Mouse (Mus musculus): ENCODE results near the gene Bola1. TPM values are rescaled to one million over a fixed set of nuclear protein-coding genes. Genes with fewer than 3 reads are reported as not detected.
A peak's percentile ranks its signal among the peaks of the same experiment; 100 is the strongest.

The Bola1 gene
- polyA plus RNA-seq, 1 experiment from 2014 or later = 56.4 TPM

- H3K4me3 ChIP-seq (ENCODE audit: low read depth, low read length) = peak overlapping the region; percentile 79
- ATAC-seq = no peak
- peak overlapping the region; percentile 76; the same call in 1 of the 2 replicates for H3K9ac ChIP-seq (ENCODE audit: low read depth, low read length)
- TF ChIP-seq CTCF (IDR thresholded peaks at IDR 0.05; ENCODE audit: low read depth) = no peak
- WGBS = 49% methylated on average over 10 of the region's 10 CpGs
- H3K4me1 ChIP-seq (replicated peaks; ENCODE audit: control insufficient read depth, insufficient read depth, low read length) = peaks cover 6% of the 10 kb centered on the region; the same call in 1 of the 2 replicates
- H3K27me3 ChIP-seq (replicated peaks; ENCODE audit: control insufficient read depth, insufficient read depth, low read length) = no peaks in the 10 kb centered on the region
- peak overlapping the region; percentile 90 for H3K4me2 ChIP-seq (replicated peaks; ENCODE audit: low read depth)
- peak overlapping the region; percentile 98 for H3K27ac ChIP-seq (ENCODE audit: low read depth, low read length)
- peaks cover 43% of the 10 kb centered on the region for H3K36me3 ChIP-seq (ENCODE audit: control insufficient read depth, insufficient read depth)
- H3K9me3 ChIP-seq (ENCODE audit: control insufficient read depth) = no peaks in the 10 kb centered on the region
Measured at GRCm38 (mm10) chr3:96170976-96171545, 48.4 kb downstream of the Bola1 start.

- H3K27ac ChIP-seq (ENCODE audit: low read depth, low read length) = no peak overlapping the region
- H3K9me3 ChIP-seq (ENCODE audit: control insufficient read depth) = no peaks in the 10 kb centered on the region
- H3K36me3 ChIP-seq (ENCODE audit: control insufficient read depth, insufficient read depth) = peaks cover 40% of the 10 kb centered on the region
- no peak for TF ChIP-seq CTCF (IDR thresholded peaks at IDR 0.05; ENCODE audit: low read depth)
- peak overlapping the region; percentile 21 for H3K4me2 ChIP-seq (replicated peaks; ENCODE audit: low read depth)
- H3K9ac ChIP-seq (ENCODE audit: low read depth, low read length) = no peak overlapping the region
- H3K4me3 ChIP-seq (ENCODE audit: low read depth, low read length) = no peak overlapping the region
- H3K27me3 ChIP-seq (replicated peaks; ENCODE audit: control insufficient read depth, insufficient read depth, low read length) = no peaks in the 10 kb centered on the region
- 85% methylated on average over 4 of the region's 4 CpGs for WGBS
- H3K4me1 ChIP-seq (replicated peaks; ENCODE audit: control insufficient read depth, insufficient read depth, low read length) = peaks cover 6% of the 10 kb centered on the region; the same call in 1 of the 2 replicates
- no peak for ATAC-seq
Measured at GRCm38 (mm10) chr3:96170276-96170675, 49.2 kb downstream of the Bola1 start.

GRCm38 (mm10) chr3:96168466-96169158, 50.9 kb downstream of the Bola1 start:
- Histone ChIP-seq H3K4me1 (replicated peaks; ENCODE audit: control insufficient read depth, insufficient read depth, low read length) (peaks cover 6% of the 10 kb centered on the region; the same call in 1 of the 2 replicates), H3K36me3 (ENCODE audit: control insufficient read depth, insufficient read depth) (peaks cover 30% of the 10 kb centered on the region; the same call in 1 of the 2 replicates), H3K27ac (ENCODE audit: low read depth, low read length) (no peak overlapping the region), H3K27me3 (replicated peaks; ENCODE audit: control insufficient read depth, insufficient read depth, low read length) (no peaks in the 10 kb centered on the region), H3K4me2 (replicated peaks; ENCODE audit: low read depth) (no peak overlapping the region), H3K4me3 (ENCODE audit: low read depth, low read length) (no peak overlapping the region), H3K9ac (ENCODE audit: low read depth, low read length) (no peak overlapping the region), H3K9me3 (ENCODE audit: control insufficient read depth) (no peaks in the 10 kb centered on the region)
- WGBS = 72% methylated on average over 12 of the region's 12 CpGs
- ATAC-seq = no peak
- no peak for TF ChIP-seq CTCF (IDR thresholded peaks at IDR 0.05; ENCODE audit: low read depth)

DNA sequence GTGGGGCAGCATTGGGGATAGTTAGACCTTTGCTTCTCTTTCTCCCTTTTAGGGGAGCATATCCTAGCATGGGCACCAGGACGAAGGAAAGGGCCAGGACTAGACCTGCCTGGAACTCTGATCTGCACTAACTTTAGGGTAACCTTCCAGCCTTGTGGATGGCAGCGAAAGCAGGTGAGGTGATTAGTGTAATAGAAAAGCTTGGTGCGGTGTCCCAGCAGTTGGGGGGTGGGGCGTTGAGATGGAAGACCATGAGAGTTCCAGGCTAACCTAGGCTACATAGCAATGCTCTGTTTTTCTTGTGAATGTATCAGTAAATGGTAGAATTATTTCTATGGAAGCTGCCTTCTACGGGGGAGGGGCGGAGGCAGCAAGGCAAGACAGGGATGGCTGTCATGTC, 56.5 kb downstream of the Bola1 start:
- 81% methylated on average over 6 of the region's 6 CpGs for WGBS
- H3K4me2 ChIP-seq (replicated peaks; ENCODE audit: low read depth) = peak overlapping the region; percentile 87
- H3K4me3 ChIP-seq (ENCODE audit: low read depth, low read length) = peak overlapping the region; percentile 53
- H3K9ac ChIP-seq (ENCODE audit: low read depth, low read length) = peak overlapping the region; percentile 67; the same call in 1 of the 2 replicates
- peak overlapping the region; percentile 97; the same call in 1 of the 2 replicates for H3K27ac ChIP-seq (ENCODE audit: low read depth, low read length)
- peaks cover 13% of the 10 kb centered on the region for H3K4me1 ChIP-seq (replicated peaks; ENCODE audit: control insufficient read depth, insufficient read depth, low read length)
- TF ChIP-seq CTCF (IDR thresholded peaks at IDR 0.05; ENCODE audit: low read depth) = no peak
- no peaks in the 10 kb centered on the region for H3K27me3 ChIP-seq (replicated peaks; ENCODE audit: control insufficient read depth, insufficient read depth, low read length)
- no peak for ATAC-seq
- 0 out of 2 replicates have a peak, but pooled peaks cover 6% of the 10 kb centered on the region for H3K36me3 ChIP-seq (ENCODE audit: control insufficient read depth, insufficient read depth)
- no peaks in the 10 kb centered on the region for H3K9me3 ChIP-seq (ENCODE audit: control insufficient read depth)

DNA sequence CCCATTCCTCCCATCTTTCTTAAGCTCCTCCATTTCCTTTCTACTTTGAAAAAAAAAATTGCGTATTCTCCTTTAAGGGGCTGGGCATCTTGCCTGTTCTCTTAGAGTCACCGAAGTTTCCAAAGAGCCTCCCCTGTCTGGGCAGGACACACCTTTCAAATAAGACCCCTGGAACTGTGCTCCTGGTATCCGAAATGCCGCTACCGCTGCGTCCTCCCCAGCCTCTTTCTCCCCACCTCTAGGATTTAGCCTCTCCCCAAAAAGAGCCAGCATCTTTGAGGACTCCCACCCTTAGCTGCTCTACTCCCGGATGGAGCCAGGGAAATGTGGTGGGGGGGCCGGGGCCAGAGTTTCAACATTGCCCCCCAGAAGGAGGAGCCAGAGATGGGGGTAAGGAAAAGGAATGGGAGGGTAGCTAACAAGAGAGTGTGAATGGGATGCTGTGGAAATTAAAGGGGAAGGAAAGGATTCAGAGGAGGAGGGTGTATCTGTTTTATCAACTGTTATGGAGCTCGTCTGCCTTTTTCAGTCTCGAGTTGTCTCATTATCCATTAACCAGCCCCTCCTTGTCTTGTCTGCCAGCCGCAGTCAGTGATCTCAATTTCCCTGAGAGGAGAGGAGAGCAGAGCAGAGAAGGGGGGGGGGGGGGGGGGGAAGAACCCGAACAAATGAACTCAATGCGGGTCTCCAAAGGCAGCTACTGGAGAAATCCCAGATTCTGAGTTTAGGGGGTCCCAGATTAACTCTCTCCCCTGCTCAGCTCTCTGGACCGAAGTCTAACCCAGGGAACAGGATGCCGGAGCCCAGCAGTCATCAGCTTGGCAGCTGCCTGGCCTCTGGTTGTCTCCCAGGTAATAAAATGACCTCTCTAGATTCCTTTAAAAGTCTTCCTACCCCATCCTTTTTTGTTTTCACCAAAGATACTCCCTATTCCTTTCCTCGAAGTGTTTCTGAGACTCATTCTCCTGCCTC, 57.4 kb downstream of the Bola1 start, which contains the start of gene Mtmr11:
Gene Mtmr11 (plus strand): TSS at position 136 of the 972 bp plus-strand sequence.
- TF ChIP-seq CTCF (IDR thresholded peaks at IDR 0.05; ENCODE audit: low read depth) = no peak
- 3% methylated on average over 16 of the region's 16 CpGs for WGBS

More for the DNA sequence above, 57.4 kb downstream of the Bola1 start, which contains the start of gene Mtmr11:
- Histone ChIP-seq H3K4me1 (replicated peaks; ENCODE audit: control insufficient read depth, insufficient read depth, low read length) (peaks cover 13% of the 10 kb centered on the region), H3K9me3 (ENCODE audit: control insufficient read depth) (no peaks in the 10 kb centered on the region), H3K27ac (ENCODE audit: low read depth, low read length) (peak within 1 kb of the TSS; percentile 97), H3K4me3 (ENCODE audit: low read depth, low read length) (peak within 1 kb of the TSS; percentile 53), H3K9ac (ENCODE audit: low read depth, low read length) (peak within 1 kb of the TSS; percentile 67), H3K36me3 (ENCODE audit: control insufficient read depth, insufficient read depth) (0 out of 2 replicates have a peak, but pooled peaks cover 4% of the 10 kb centered on the region), H3K27me3 (replicated peaks; ENCODE audit: control insufficient read depth, insufficient read depth, low read length) (no peaks in the 10 kb centered on the region), H3K4me2 (replicated peaks; ENCODE audit: low read depth) (peak within 1 kb of the TSS; percentile 87)
- no peak for ATAC-seq

Measured in intestine, postnatal 0 days (tissue).